Mouse (Mus musculus) limb, embryonic 10.5 days (tissue): ENCODE data around the gene Lrguk. TPM values are rescaled to one million over a fixed set of nuclear protein-coding genes. Genes with fewer than 3 reads are reported as not detected.

ENCODE experiments used
- DNase-seq: peaks from one replicate; pipeline ENCODE4 v3.0.0-alpha.2; 2017; ENCODE audit warnings: low spot score
- H3K27ac ChIP-seq: fragments of 300-500 bp; sonication (generic); 2 replicates; pipeline ENCODE4 v1.5.1; 2016; ENCODE audit warnings: mild to moderate bottlenecking
- H3K27me3 ChIP-seq: fragments of 300-500 bp; sonication (generic); 2 replicates; pipeline ENCODE4 v1.6.1; 2016; ENCODE audit warnings: low read depth, mild to moderate bottlenecking; ENCODE audit not compliant: poor library complexity, severe bottlenecking
- H3K36me3 ChIP-seq: fragments of 300-500 bp; sonication (generic); 2 replicates; pipeline ENCODE4 v1.6.1; 2016; ENCODE audit warnings: mild to moderate bottlenecking, moderate library complexity
- H3K4me1 ChIP-seq: fragments of 300-500 bp; sonication (generic); 2 replicates; pipeline ENCODE4 v1.6.1; 2016
- H3K4me3 ChIP-seq: fragments of 300-500 bp; sonication (generic); 2 replicates; pipeline ENCODE4 v1.5.1; 2016; ENCODE audit warnings: mild to moderate bottlenecking, moderate library complexity
- H3K9me3 ChIP-seq: fragments of 300-500 bp; sonication (generic); replicated peaks from 2 replicates; pipeline ENCODE4 v1.6.1; 2016; ENCODE audit warnings: mild to moderate bottlenecking
- WGBS: fragments of 180-500 bp; shearing (Covaris S2); methylation state at CpG from one replicate; pipeline ENCODE4 v1.1.7; 2016; 5-methylcytosine and 5-hydroxymethylcytosine counted together
- polyA plus RNA-seq: library from polyadenylated mRNA; unstranded; fragments of >200 nt; fragmentation: Nextera tagmentation; extraction: Ambion mirVana; gene quantifications from 2 replicates; pipeline ENCODE4 v1.2.1, GENCODE M21; 2016

Lrguk gene
- polyA plus RNA-seq, 1 experiment from 2014 or later: 0.81 TPM

GRCm38 (mm10) chr6:34116838-34117478 is 87.7 kb downstream of the Lrguk start:
- WGBS: 89% methylated on average over 7 of the region's 7 CpGs
- H3K4me1 ChIP-seq: no peaks in the 10 kb centered on the region
- peaks cover 7% of the 10 kb centered on the region; the same call in 1 of the 2 replicates for H3K27me3 ChIP-seq
- no peaks in the 10 kb centered on the region for H3K9me3 ChIP-seq
- no peak overlapping the region for H3K4me3 ChIP-seq
- DNase-seq: no peak
- H3K36me3 ChIP-seq: no peaks in the 10 kb centered on the region
- no peak overlapping the region for H3K27ac ChIP-seq

GRCm38 (mm10) chr6:34124401-34124800 is 95.2 kb downstream of the Lrguk start:
- Histone ChIP-seq H3K27me3 (no peaks in the 10 kb centered on the region), H3K9me3 (no peaks in the 10 kb centered on the region), H3K36me3 (no peaks in the 10 kb centered on the region), H3K27ac (no peak overlapping the region), H3K4me1 (no peaks in the 10 kb centered on the region), H3K4me3 (no peak overlapping the region)
- WGBS: 78% methylated on average over 2 of the region's 2 CpGs
- no peak for DNase-seq

GRCm38 (mm10) chr6:34129261-34129660 is 100.0 kb downstream of the Lrguk start:
- no peak for DNase-seq
- no peaks in the 10 kb centered on the region for H3K4me1 ChIP-seq
- H3K27ac ChIP-seq: no peak overlapping the region
- H3K9me3 ChIP-seq: no peaks in the 10 kb centered on the region
- WGBS: 67% methylated on average over 2 of the region's 2 CpGs
- no peaks in the 10 kb centered on the region for H3K36me3 ChIP-seq
- no peaks in the 10 kb centered on the region for H3K27me3 ChIP-seq
- no peak overlapping the region for H3K4me3 ChIP-seq

- Histone ChIP-seq H3K27me3 (no peaks in the 10 kb centered on the region), H3K4me1 (no peaks in the 10 kb centered on the region), H3K36me3 (no peaks in the 10 kb centered on the region), H3K4me3 (no peak overlapping the region), H3K27ac (no peak overlapping the region), H3K9me3 (no peaks in the 10 kb centered on the region)
- DNase-seq: no peak
- WGBS: 93% methylated on average over 9 of the region's 9 CpGs
These were observed 103.1 kb downstream of the Lrguk start for GRCm38 (mm10) chr6:34132391-34132790.

GRCm38 (mm10) chr6:34138366-34138765 is 109.1 kb downstream of the Lrguk start:
- H3K9me3 ChIP-seq: no peaks in the 10 kb centered on the region
- DNase-seq: no peak
- no peaks in the 10 kb centered on the region for H3K36me3 ChIP-seq
- peaks cover 6% of the 10 kb centered on the region for H3K4me1 ChIP-seq
- no peak overlapping the region for H3K4me3 ChIP-seq
- H3K27ac ChIP-seq: no peak overlapping the region
- H3K27me3 ChIP-seq: no peaks in the 10 kb centered on the region
- WGBS: 80% methylated on average over 3 of the region's 3 CpGs

GRCm38 (mm10) chr6:34142931-34143330 is 113.7 kb downstream of the Lrguk start:
- Histone ChIP-seq H3K4me3 (no peak overlapping the region), H3K36me3 (no peaks in the 10 kb centered on the region), H3K4me1 (peaks cover 6% of the 10 kb centered on the region), H3K27me3 (no peaks in the 10 kb centered on the region), H3K27ac (no peak overlapping the region), H3K9me3 (no peaks in the 10 kb centered on the region)
- DNase-seq: no peak
- WGBS: 58% methylated on average over 11 of the region's 11 CpGs

- 80% methylated on average over 6 of the region's 6 CpGs for WGBS
- Histone ChIP-seq H3K36me3 (no peaks in the 10 kb centered on the region), H3K4me1 (peaks cover 6% of the 10 kb centered on the region), H3K4me3 (no peak overlapping the region), H3K9me3 (no peaks in the 10 kb centered on the region), H3K27ac (no peak overlapping the region), H3K27me3 (no peaks in the 10 kb centered on the region)
- no peak for DNase-seq
These were observed 116.8 kb downstream of the Lrguk start for GRCm38 (mm10) chr6:34146042-34146441.

GRCm38 (mm10) chr6:34148021-34148420 is 118.8 kb downstream of the Lrguk start:
- H3K4me3 ChIP-seq: no peak overlapping the region
- no peaks in the 10 kb centered on the region for H3K36me3 ChIP-seq
- no peaks in the 10 kb centered on the region for H3K9me3 ChIP-seq
- WGBS: 77% methylated on average over 3 of the region's 3 CpGs
- H3K4me1 ChIP-seq: peaks cover 4% of the 10 kb centered on the region
- H3K27me3 ChIP-seq: no peaks in the 10 kb centered on the region
- H3K27ac ChIP-seq: no peak overlapping the region
- no peak for DNase-seq

- Histone ChIP-seq H3K27ac (no peak overlapping the region), H3K9me3 (no peaks in the 10 kb centered on the region), H3K36me3 (no peaks in the 10 kb centered on the region), H3K4me3 (no peak overlapping the region), H3K4me1 (peaks cover 9% of the 10 kb centered on the region), H3K27me3 (no peaks in the 10 kb centered on the region)
- no peak for DNase-seq
- 77% methylated on average over 7 of the region's 7 CpGs for WGBS
These were observed 119.4 kb downstream of the Lrguk start for GRCm38 (mm10) chr6:34148639-34149038.

- H3K9me3 ChIP-seq: no peaks in the 10 kb centered on the region
- H3K36me3 ChIP-seq: no peaks in the 10 kb centered on the region
- no peak overlapping the region for H3K4me3 ChIP-seq
- WGBS: 88% methylated on average over 9 of the region's 9 CpGs
- no peak for DNase-seq
- no peaks in the 10 kb centered on the region for H3K27me3 ChIP-seq
- H3K4me1 ChIP-seq: peaks cover 13% of the 10 kb centered on the region
- no peak overlapping the region for H3K27ac ChIP-seq
These were observed 119.8 kb downstream of the Lrguk start for GRCm38 (mm10) chr6:34149066-34149465.

- Histone ChIP-seq H3K4me1 (peaks cover 14% of the 10 kb centered on the region), H3K27ac (no peak overlapping the region), H3K9me3 (no peaks in the 10 kb centered on the region), H3K27me3 (no peaks in the 10 kb centered on the region), H3K4me3 (no peak overlapping the region), H3K36me3 (no peaks in the 10 kb centered on the region)
- 85% methylated on average over 1 of the region's 1 CpGs for WGBS
- DNase-seq: no peak
These were observed 120.6 kb downstream of the Lrguk start for GRCm38 (mm10) chr6:34149821-34150220.

- DNase-seq: no peak
- Histone ChIP-seq H3K27ac (no peak overlapping the region), H3K4me3 (no peak overlapping the region), H3K4me1 (peaks cover 20% of the 10 kb centered on the region), H3K36me3 (peaks cover 19% of the 10 kb centered on the region), H3K9me3 (no peaks in the 10 kb centered on the region), H3K27me3 (no peaks in the 10 kb centered on the region)
- 79% methylated on average over 18 of the region's 18 CpGs for WGBS
These were observed 124.1 kb downstream of the Lrguk start for GRCm38 (mm10) chr6:34153069-34154052.

GRCm38 (mm10) chr6:34154202-34154601 is 125.0 kb downstream of the Lrguk start:
- 76% methylated on average over 3 of the region's 3 CpGs for WGBS
- Histone ChIP-seq H3K27ac (no peak overlapping the region), H3K36me3 (peaks cover 28% of the 10 kb centered on the region), H3K4me1 (peaks cover 20% of the 10 kb centered on the region), H3K27me3 (no peaks in the 10 kb centered on the region), H3K4me3 (no peak overlapping the region), H3K9me3 (no peaks in the 10 kb centered on the region)
- no peak for DNase-seq
